Mouse (Mus musculus) kidney, embryonic 14.5 days (tissue): ENCODE measurements around the gene Pomc. TPM values are rescaled to one million over a fixed set of nuclear protein-coding genes. Genes with fewer than 3 reads are reported as not detected.
"Not testable (repeated sequence)": the region's sequence is repeated elsewhere in the genome, so short reads cannot be mapped to it uniquely, and the experiment has no call there.

Experiments
- ATAC-seq: fragments of 200-750 bp; cut with Nextera tagmentation; 2 replicates; pipeline ENCODE4 v1.8.0; 2017; ENCODE audit warnings: moderate number of reproducible peaks, mild to moderate bottlenecking, moderate TSS enrichment, moderate library complexity; ENCODE audit not compliant: low FRiP score, low TSS enrichment
- H3K27ac ChIP-seq: fragments of 300-500 bp; sonication (generic); 2 replicates; pipeline ENCODE4 v1.5.1; 2014; ENCODE audit warnings: low read depth, mild to moderate bottlenecking, low read length, moderate library complexity, mixed read lengths
- H3K27me3 ChIP-seq: fragments of 300-500 bp; sonication (generic); 2 replicates; pipeline ENCODE4 v1.6.1; 2014; ENCODE audit warnings: mild to moderate bottlenecking, low read length; ENCODE audit not compliant: control insufficient read depth, insufficient read depth
- H3K36me3 ChIP-seq: fragments of 300-500 bp; sonication (generic); 2 replicates; pipeline ENCODE4 v1.6.1; 2014; ENCODE audit warnings: low read length, mixed read lengths; ENCODE audit not compliant: control insufficient read depth, insufficient read depth
- H3K4me1 ChIP-seq: fragments of 300-500 bp; sonication (generic); 2 replicates; pipeline ENCODE4 v1.6.1; 2014; ENCODE audit warnings: low read length, mixed read lengths; ENCODE audit not compliant: control insufficient read depth, insufficient read depth
- H3K4me2 ChIP-seq: fragments of 300-500 bp; sonication (generic); replicated peaks from 2 replicates; pipeline ENCODE4 v1.6.1; 2014; ENCODE audit warnings: low read depth, mild to moderate bottlenecking, low read length
- H3K4me3 ChIP-seq: fragments of 300-500 bp; sonication (generic); 2 replicates; pipeline ENCODE4 v1.5.1; 2014; ENCODE audit warnings: mild to moderate bottlenecking, low read length
- H3K9ac ChIP-seq: fragments of 300-500 bp; sonication (generic); 2 replicates; pipeline ENCODE4 v1.6.1; 2014; ENCODE audit warnings: low read depth, mild to moderate bottlenecking, low read length, moderate library complexity
- H3K9me3 ChIP-seq: fragments of 300-500 bp; sonication (generic); 2 replicates; pipeline ENCODE4 v1.6.1; 2016; ENCODE audit warnings: low read length; ENCODE audit not compliant: control insufficient read depth
- WGBS: fragments of 180-500 bp; shearing (Covaris S2); extraction: QIAGEN DNeasy Blood & Tissue Kit; methylation state at CpG from one replicate; pipeline ENCODE4 v1.1.7; 2014; 5-methylcytosine and 5-hydroxymethylcytosine counted together
- polyA plus RNA-seq: library from polyadenylated mRNA; unstranded; fragments of >200 nt; fragmentation: Nextera tagmentation; extraction: Ambion mirVana; gene quantifications from 2 replicates; pipeline ENCODE4 v1.2.1, GENCODE M21; 2014

Pomc gene
- polyA plus RNA-seq, 1 experiment from 2014 or later = 3.6 TPM

- Histone ChIP-seq H3K9me3 (no peaks in the 10 kb centered on the region), H3K4me3 (no peak overlapping the region), H3K4me1 (peaks cover 9% of the 10 kb centered on the region), H3K4me2 (no peak overlapping the region), H3K27me3 (no peaks in the 10 kb centered on the region), H3K9ac (no peak overlapping the region), H3K36me3 (peaks cover 6% of the 10 kb centered on the region; the same call in 1 of the 2 replicates), H3K27ac (no peak overlapping the region)
- no peak for ATAC-seq
- 56% methylated on average over 3 of the region's 3 CpGs for WGBS
Measured at GRCm38 (mm10) chr12:3918577-3918976, 36.2 kb upstream of the Pomc start.

- ATAC-seq = no peak
- Histone ChIP-seq H3K4me1 (peaks cover 9% of the 10 kb centered on the region), H3K4me2 (no peak overlapping the region), H3K9ac (no peak overlapping the region), H3K9me3 (no peaks in the 10 kb centered on the region), H3K4me3 (no peak overlapping the region), H3K36me3 (0 out of 2 replicates have a peak, but pooled peaks cover 5% of the 10 kb centered on the region), H3K27ac (no peak overlapping the region), H3K27me3 (no peaks in the 10 kb centered on the region)
- WGBS = 78% methylated on average over 3 of the region's 3 CpGs
Measured at GRCm38 (mm10) chr12:3919423-3919822, 35.3 kb upstream of the Pomc start.

- WGBS = 6% methylated on average over 1 of the region's 1 CpGs
- H3K27me3 ChIP-seq = no peaks in the 10 kb centered on the region
Measured at GRCm38 (mm10) chr12:3926127-3926526, 28.6 kb upstream of the Pomc start.

GRCm38 (mm10) chr12:3928841-3929240 is 25.9 kb upstream of the Pomc start:
- H3K4me1 ChIP-seq = no peaks in the 10 kb centered on the region
- no peaks in the 10 kb centered on the region for H3K36me3 ChIP-seq
- H3K27me3 ChIP-seq = no peaks in the 10 kb centered on the region
- ATAC-seq = no peak
- no peak overlapping the region for H3K4me3 ChIP-seq
- WGBS = 77% methylated on average over 3 of the region's 3 CpGs
- H3K9me3 ChIP-seq = no peaks in the 10 kb centered on the region
- no peak overlapping the region for H3K9ac ChIP-seq
- no peak overlapping the region for H3K4me2 ChIP-seq
- H3K27ac ChIP-seq = no peak overlapping the region

More at GRCm38 (mm10) chr12:3926127-3926526, 28.6 kb upstream of the Pomc start:
- ATAC-seq = peak; percentile 62; the same call in 1 of the 2 replicates
- Histone ChIP-seq H3K36me3 (no peaks in the 10 kb centered on the region), H3K4me1 (no peaks in the 10 kb centered on the region), H3K4me2 (no peak overlapping the region), H3K9ac (no peak overlapping the region), H3K27ac (no peak overlapping the region), H3K9me3 (no peaks in the 10 kb centered on the region), H3K4me3 (no peak overlapping the region)

GRCm38 (mm10) chr12:3930090-3930865 is 24.5 kb upstream of the Pomc start:
- WGBS = 91% methylated on average over 33 of the region's 47 CpGs
- not testable (repeated sequence) for H3K4me3 ChIP-seq, H3K4me1 ChIP-seq, H3K36me3 ChIP-seq, H3K27me3 ChIP-seq, H3K9ac ChIP-seq, H3K9me3 ChIP-seq, ATAC-seq, H3K4me2 ChIP-seq, H3K27ac ChIP-seq

- ATAC-seq = no peak
- WGBS = 25% methylated on average over 11 of the region's 11 CpGs
- no peaks in the 10 kb centered on the region for H3K27me3 ChIP-seq
- no peaks in the 10 kb centered on the region for H3K4me1 ChIP-seq
- no peak overlapping the region for H3K27ac ChIP-seq
- no peak overlapping the region for H3K4me3 ChIP-seq
- H3K36me3 ChIP-seq = no peaks in the 10 kb centered on the region
- H3K9ac ChIP-seq = no peak overlapping the region
- H3K9me3 ChIP-seq = no peaks in the 10 kb centered on the region
- H3K4me2 ChIP-seq = no peak overlapping the region
Measured at GRCm38 (mm10) chr12:3942026-3942425, 12.7 kb upstream of the Pomc start.

- ATAC-seq = no peak
- WGBS = 31% methylated on average over 4 of the region's 4 CpGs
Measured at GRCm38 (mm10) chr12:3944454-3945073, 10.2 kb upstream of the Pomc start.

GRCm38 (mm10) chr12:3947503-3947902 is 7.2 kb upstream of the Pomc start:
- no peaks in the 10 kb centered on the region for H3K27me3 ChIP-seq
- H3K4me2 ChIP-seq = no peak overlapping the region
- H3K4me1 ChIP-seq = no peaks in the 10 kb centered on the region
- H3K36me3 ChIP-seq = no peaks in the 10 kb centered on the region
- no peak for ATAC-seq
- no peak overlapping the region for H3K4me3 ChIP-seq
- 67% methylated on average over 6 of the region's 6 CpGs for WGBS
- no peaks in the 10 kb centered on the region for H3K9me3 ChIP-seq
- no peak overlapping the region for H3K27ac ChIP-seq
- no peak overlapping the region for H3K9ac ChIP-seq

More at GRCm38 (mm10) chr12:3944454-3945073, 10.2 kb upstream of the Pomc start:
- Histone ChIP-seq H3K27me3 (no peaks in the 10 kb centered on the region), H3K4me1 (no peaks in the 10 kb centered on the region), H3K4me2 (no peak overlapping the region), H3K36me3 (no peaks in the 10 kb centered on the region), H3K9ac (no peak overlapping the region), H3K9me3 (no peaks in the 10 kb centered on the region), H3K27ac (no peak overlapping the region), H3K4me3 (no peak overlapping the region)

GRCm38 (mm10) chr12:3955371-3955770 is 620 bp downstream of the Pomc start:
- H3K9me3 ChIP-seq = no peaks in the 10 kb centered on the region
- H3K36me3 ChIP-seq = no peaks in the 10 kb centered on the region
- no peak for ATAC-seq
- H3K4me1 ChIP-seq = no peaks in the 10 kb centered on the region
- H3K27ac ChIP-seq = no peak overlapping the region
- H3K4me3 ChIP-seq = no peak overlapping the region
- no peak overlapping the region for H3K9ac ChIP-seq
- 27% methylated on average over 10 of the region's 10 CpGs for WGBS
- H3K4me2 ChIP-seq = no peak overlapping the region
- H3K27me3 ChIP-seq = peaks cover 6% of the 10 kb centered on the region; the same call in 1 of the 2 replicates
